Mouse (Mus musculus) myocyte (in vitro differentiated cells): ENCODE data around the gene Camta1.

Experiments used
- CEBPB ChIP-seq: IDR thresholded peaks from 2 replicates; pipeline ENCODE4 v1.6.1; 2011; ENCODE audit warnings: mild to moderate bottlenecking, moderate library complexity; ENCODE audit not compliant: poor library complexity, insufficient read depth, severe bottlenecking
- E2F4 ChIP-seq: IDR thresholded peaks from one replicate; pipeline ENCODE4 v1.6.1; 2011; ENCODE audit warnings: mild to moderate bottlenecking, control low read depth, moderate library complexity; ENCODE audit not compliant: insufficient read depth
- MAX ChIP-seq: IDR thresholded peaks from one replicate; pipeline ENCODE4 v1.6.1; 2011; ENCODE audit warnings: low read depth, mild to moderate bottlenecking, control low read depth
- MYOD1 ChIP-seq, 3 experiments: IDR thresholded peaks; one replicate each; pipeline ENCODE4 v1.6.1; 2011; ENCODE audit warnings: control low read depth in 2 of 3, low read depth in 2 of 3, mild to moderate bottlenecking in 2 of 3, moderate library complexity in 1 of 3; ENCODE audit not compliant: insufficient read length in 2 of 3, control insufficient read depth in 1 of 3
- MYOG ChIP-seq, 3 experiments: IDR thresholded peaks; one replicate each; pipeline ENCODE4 v1.6.1; 2011; ENCODE audit warnings: control low read depth in 2 of 3, low read depth in 2 of 3, mild to moderate bottlenecking in 2 of 3; ENCODE audit not compliant: insufficient read length in 2 of 3, control insufficient read depth in 1 of 3, insufficient read depth in 1 of 3
- POLR2A ChIP-seq: IDR thresholded peaks from one replicate; pipeline ENCODE4 v1.6.1; 2011; ENCODE audit warnings: low read depth, mild to moderate bottlenecking, control low read depth, moderate library complexity; ENCODE audit not compliant: insufficient read length
- REST ChIP-seq: IDR thresholded peaks from one replicate; pipeline ENCODE4 v1.6.1; 2011; ENCODE audit warnings: mild to moderate bottlenecking, control low read depth, moderate library complexity; ENCODE audit not compliant: insufficient read depth, insufficient read length
- SRF ChIP-seq: IDR thresholded peaks from one replicate; pipeline ENCODE4 v1.6.1; 2011; ENCODE audit warnings: low read depth; ENCODE audit not compliant: control insufficient read depth, insufficient read length
- USF1 ChIP-seq: IDR thresholded peaks from one replicate; pipeline ENCODE4 v1.6.1; 2011; ENCODE audit warnings: low read depth, mild to moderate bottlenecking, control low read depth, moderate library complexity

DNA sequence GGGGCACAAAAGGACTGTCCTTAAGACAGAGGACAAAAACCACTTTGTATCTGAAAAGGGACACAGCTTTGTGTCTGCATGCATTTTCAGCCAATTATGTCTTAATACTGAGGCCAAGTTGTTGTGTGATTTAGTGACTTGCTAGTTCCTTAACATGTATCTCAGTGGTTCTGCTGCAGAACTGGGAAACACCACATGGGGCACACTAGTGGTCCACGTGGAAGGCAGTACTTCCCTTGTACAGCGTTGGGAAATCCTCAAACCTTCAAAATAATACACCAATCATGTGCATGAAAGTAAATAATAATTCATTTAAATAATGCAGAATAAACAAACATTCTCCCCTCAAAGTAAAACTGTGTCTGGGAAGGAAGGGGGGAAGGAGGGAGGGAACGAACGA, 792.9 kb downstream of the Camta1 start:
- TF ChIP-seq POLR2A (no peak), REST (no peak), MYOG (IDR thresholded peaks at IDR 0.05; ENCODE audit: control insufficient read depth in 1 of 3, insufficient read depth in 1 of 3, insufficient read length in 2 of 3, low read depth in 2 of 3) (no peak), USF1 (no peak), SRF (no peak), MAX (no peak), E2F4 (no peak), MYOD1 (IDR thresholded peaks at IDR 0.05; ENCODE audit: control insufficient read depth in 1 of 3, insufficient read length in 2 of 3, low read depth in 2 of 3) (no peak), CEBPB (no peak)
